Mouse (Mus musculus) duodenum, adult 2 months (tissue): ENCODE measurements around the gene Rsph14. TPM values are rescaled to one million over a fixed set of nuclear protein-coding genes. Genes with fewer than 3 reads are reported as not detected.

Experiments used
- polyA plus RNA-seq: library from polyadenylated mRNA; depleted of rRNA; stranded (reverse); fragments of >200 nt; gene quantifications from 2 replicates; pipeline ENCODE4 v1.2.3, GENCODE M21; 2012; ENCODE audit warnings: low replicate concordance; rRNA removed

The Rsph14 gene
- polyA plus RNA-seq, result not detected in 2 replicates

GRCm38 (mm10) chr10:75032395-75032794, at the start of gene Rsph14:
Rsph14 (minus strand) TSS chr10:75032586.

DNA sequence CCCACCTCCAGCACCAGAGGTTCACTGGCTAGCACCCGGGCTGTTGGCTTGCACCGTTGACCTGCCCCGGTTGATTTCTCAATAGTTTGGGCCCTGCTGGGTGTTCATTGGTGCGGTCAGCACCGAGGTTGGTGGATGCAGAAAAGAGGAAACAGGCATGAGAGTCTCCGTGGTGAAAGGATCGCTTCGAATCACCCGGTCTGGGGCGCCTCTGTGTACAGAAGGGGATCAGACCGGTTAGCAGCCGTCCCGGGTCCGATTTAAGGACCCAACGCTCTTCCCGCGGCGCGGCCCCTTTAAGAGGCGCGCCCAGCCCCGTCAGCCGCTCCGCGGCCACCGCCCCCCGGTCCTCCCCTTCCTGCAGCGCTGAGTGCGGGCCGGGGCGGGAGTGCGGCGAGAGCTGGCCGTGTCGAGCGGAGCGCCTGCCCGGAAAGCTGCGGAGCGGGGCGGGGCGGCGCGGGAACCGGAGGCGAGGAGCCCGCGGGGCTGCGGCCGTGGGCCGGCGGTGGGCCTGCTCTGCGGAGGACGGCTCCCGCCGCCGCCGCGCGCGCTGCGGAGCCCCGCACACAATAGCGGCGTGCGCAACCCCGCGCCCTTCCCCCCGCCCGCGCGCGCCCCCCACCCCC, 27.9 kb upstream of the Rsph14 start, which contains the start of gene Bcr:
TSS of gene Bcr (plus strand) at position 376 of the 626 bp plus-strand sequence.

GRCm38 (mm10) chr10:75036883-75037379, 4.5 kb upstream of the Rsph14 start, which contains the start of gene Rab36:
Rab36 (plus strand) TSS chr10:75037058.

GRCm38 (mm10) chr10:74966850-74967451, 65.4 kb downstream of the Rsph14 start, which contains the start of gene Gnaz:
Gnaz (plus strand) TSS chr10:74967177.

Other genes with a start within 250 kb of the Rsph14 start
- 0.71 and 0.99 TPM in 2 replicates for gene Gnaz, start 65.4 kb downstream of the Rsph14 start, polyA plus RNA-seq
- gene Rab36, start 4.5 kb upstream of the Rsph14 start, polyA plus RNA-seq, result 1.3 and 2.7 TPM in 2 replicates
- 14.6 and 30.0 TPM in 2 replicates for gene Bcr, start 28.0 kb upstream of the Rsph14 start, polyA plus RNA-seq
- 19.6 and 37.9 TPM in 2 replicates for gene Specc1l, start 179.5 kb upstream of the Rsph14 start, polyA plus RNA-seq